In the genomic region with DNA sequence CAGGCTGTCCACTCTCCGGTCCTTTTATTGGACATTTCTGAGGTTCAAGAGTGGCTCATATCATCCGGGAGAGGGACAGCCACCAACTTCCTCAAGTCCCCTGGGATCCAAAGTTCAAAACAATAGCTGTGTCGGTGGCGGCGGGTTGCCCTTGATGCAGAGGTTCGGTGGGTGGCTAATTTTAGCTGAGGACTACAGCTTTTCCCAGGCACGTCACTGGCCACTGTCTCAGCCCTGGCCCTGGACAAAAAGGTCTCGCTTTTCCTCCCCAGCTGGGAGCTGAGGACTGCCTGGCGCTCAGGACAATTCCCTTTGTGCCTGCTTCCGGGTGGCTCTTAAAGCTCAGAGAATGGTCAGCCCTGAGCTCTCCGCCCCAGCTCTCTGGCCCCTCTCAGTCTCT, we compare ENCODE assay signal across 10 mouse cellular contexts. TPM values are rescaled to one million over a fixed set of nuclear protein-coding genes. Genes with fewer than 3 reads are reported as not detected.
DNase-seq lines count a peak whose midpoint lies in the region; ATAC-seq and TF ChIP-seq lines count a peak whose summit lies in the region.
"Had no signal": no experiment of that assay in that cellular context is flagged by ENCODE, and none has a peak within 500 bp of the region (broad histone marks: within the 10 kb centered on the region; RNA-seq: fewer than 3 reads in every experiment).

No protein-coding gene starts in this region.

- no peak for DNase-seq in lung, adult 2 months
- DNase-seq in heart, adult 8-10 months (ENCODE audit: low spot score): peak; percentile 76
- DNase-seq in kidney, adult 18-20 months: peak; percentile 45
- no peak for DNase-seq in thymus, adult 18-20 months
- no peak for DNase-seq in cerebellum, adult 9-10 months
- DNase-seq: right cerebral cortex, postnatal 25 days had no signal

- H3K36me3 ChIP-seq in lung, embryonic 15.5 days: no peaks in the 10 kb centered on the region
- no peaks in the 10 kb centered on the region for H3K36me3 ChIP-seq in neural tube, embryonic 15.5 days

- H3K27ac ChIP-seq in lung, embryonic 15.5 days: peak overlapping the region; percentile 80
- H3K27ac ChIP-seq in neural tube, embryonic 15.5 days (replicated peaks): 0 out of 2 replicates have a peak overlapping the region, but pooled peaks have one; percentile 1

- TF ChIP-seq CTCF in lung, adult 2 months (IDR thresholded peaks at IDR 0.05; ENCODE audit: insufficient read depth, low read length): no peak

- no peak overlapping the region for H3K4me3 ChIP-seq in lung, embryonic 15.5 days
- no peak overlapping the region for H3K4me3 ChIP-seq in lung, adult 2 months (replicated peaks; ENCODE audit: extremely low read depth, low read depth, low read length)
- H3K4me3 ChIP-seq in neural tube, embryonic 15.5 days (replicated peaks): no peak overlapping the region

- peaks cover 18% of the 10 kb centered on the region; the same call in 1 of the 2 replicates for H3K4me1 ChIP-seq in lung, embryonic 15.5 days
- H3K4me1 ChIP-seq in lung, adult 2 months (ENCODE audit: control insufficient read depth, insufficient read depth, low read length): peaks cover 6% of the 10 kb centered on the region; the same call in 1 of the 2 replicates
- peaks cover 17% of the 10 kb centered on the region for H3K4me1 ChIP-seq in neural tube, embryonic 15.5 days

- TF ChIP-seq POLR2A in lung, adult 2 months (IDR thresholded peaks at IDR 0.05; ENCODE audit: borderline replicate concordance, extremely low read depth, low read depth, low read length): no peak

- 34% methylated on average over 11 of the region's 11 CpGs for WGBS in lung, embryonic 15.5 days
- 32% methylated on average over 11 of the region's 11 CpGs for WGBS in lung, adult 2 months
- WGBS in neural tube, embryonic 15.5 days: 14% methylated on average over 11 of the region's 11 CpGs

- no peaks in the 10 kb centered on the region for H3K27me3 ChIP-seq in lung, embryonic 15.5 days
- 0 out of 2 replicates have a peak, but pooled peaks cover 6% of the 10 kb centered on the region for H3K27me3 ChIP-seq in neural tube, embryonic 15.5 days (replicated peaks)

- no peak for ATAC-seq in lung, embryonic 15.5 days (ENCODE audit: borderline replicate concordance, extremely low read depth, low FRiP score, low TSS enrichment)
- no peak for ATAC-seq in neural tube, embryonic 15.5 days (ENCODE audit: low FRiP score)
- no peak for ATAC-seq in megakaryocyte, adult 5-6 weeks (ENCODE audit: poor library complexity, severe bottlenecking)

- H3K9me3 ChIP-seq in lung, embryonic 15.5 days: no peaks in the 10 kb centered on the region
- no peaks in the 10 kb centered on the region for H3K9me3 ChIP-seq in neural tube, embryonic 15.5 days (replicated peaks)

- 0 out of 2 replicates have a peak overlapping the region, but pooled peaks have one; percentile 13 for H3K4me2 ChIP-seq in lung, embryonic 15.5 days
- no peak overlapping the region for H3K4me2 ChIP-seq in neural tube, embryonic 15.5 days

- no peak overlapping the region for H3K9ac ChIP-seq in lung, embryonic 15.5 days
- no peak overlapping the region for H3K9ac ChIP-seq in neural tube, embryonic 15.5 days (replicated peaks)

RNA-seq across cellular contexts. Expression of gene Unc5b, which starts 38.5 kb away (rescaled TPM):
- 6.5 and 7.7 TPM in 2 replicates for polyA plus RNA-seq in lung, embryonic 15.5 days (2015; fragmentation: Nextera tagmentation; extraction: Ambion mirVana)
- 13.4 and 16.8 TPM in 2 replicates for polyA plus RNA-seq in lung, adult 2 months (2012; rRNA removed)
- total RNA-seq in heart, adult 8-10 months (2022): 10 to 100 TPM in 3 of 4 experiments, 1 to 10 TPM in 1; 9.6 to 14.5 (median 12.0) TPM
- polyA plus RNA-seq in neural tube, embryonic 15.5 days (2015; fragmentation: Nextera tagmentation; extraction: Ambion mirVana): 2.3 and 2.8 TPM in 2 replicates
- total RNA-seq in megakaryocyte, adult 5-6 weeks (2015): not detected in 2 replicates
- total RNA-seq in megakaryocyte, adult 5-6 weeks (2017): 0.07 and 0.08 TPM in 2 replicates
- total RNA-seq: MEL had no signal

RNA-seq across cellular contexts. Expression of gene Slc29a3, which starts 40.2 kb away (rescaled TPM):
- 13.3 and 13.6 TPM in 2 replicates for polyA plus RNA-seq in lung, embryonic 15.5 days (2015; fragmentation: Nextera tagmentation; extraction: Ambion mirVana)
- 8.0 and 10.0 TPM in 2 replicates for polyA plus RNA-seq in lung, adult 2 months (2012; rRNA removed)
- total RNA-seq in heart, adult 8-10 months (2022): 1 to 10 TPM; 3.5 to 4.9 (median 3.8) TPM
- polyA plus RNA-seq in neural tube, embryonic 15.5 days (2015; fragmentation: Nextera tagmentation; extraction: Ambion mirVana): 12.6 and 13.2 TPM in 2 replicates
- total RNA-seq in megakaryocyte, adult 5-6 weeks (2015): 74.1 and 81.6 TPM in 2 replicates
- 25.5 and 32.2 TPM in 2 replicates for total RNA-seq in megakaryocyte, adult 5-6 weeks (2017)

Comparison
In these comparisons a context has a peak if more than half of its experiments do, and no peak if none do; other contexts are left out.
1. DNase-seq: peak in heart, adult 8-10 months (single experiment) and kidney, adult 18-20 months (single experiment); none in lung, adult 2 months (single experiment), thymus, adult 18-20 months (0 of 2) and cerebellum, adult 9-10 months (single experiment).